Mouse (Mus musculus): ENCODE measurements at regions not wholly inside any gene's neighbourhood (a gene's known extent, or its start where the extent isn't known, plus 50 kb on each side); places are given as distances from the start of the nearest gene placed in this dataset.
"Not testable (repeated sequence)": the region's sequence is repeated elsewhere in the genome, so short reads cannot be mapped to it uniquely, and the experiment has no call there.

- DNase-seq (ENCODE audit: low read depth), result no peak
Observed at GRCm38 (mm10) chr10:118049330-118049729, 92.3 kb upstream of the Mdm1 start.

- peak; percentile 32 for DNase-seq (ENCODE audit: low read depth)
Observed at GRCm38 (mm10) chr10:118050152-118050641, 91.4 kb upstream of the Mdm1 start.

- DNase-seq (ENCODE audit: low read depth), result peak; percentile 57
Observed at GRCm38 (mm10) chr10:118052042-118052441, 89.6 kb upstream of the Mdm1 start.

DNA sequence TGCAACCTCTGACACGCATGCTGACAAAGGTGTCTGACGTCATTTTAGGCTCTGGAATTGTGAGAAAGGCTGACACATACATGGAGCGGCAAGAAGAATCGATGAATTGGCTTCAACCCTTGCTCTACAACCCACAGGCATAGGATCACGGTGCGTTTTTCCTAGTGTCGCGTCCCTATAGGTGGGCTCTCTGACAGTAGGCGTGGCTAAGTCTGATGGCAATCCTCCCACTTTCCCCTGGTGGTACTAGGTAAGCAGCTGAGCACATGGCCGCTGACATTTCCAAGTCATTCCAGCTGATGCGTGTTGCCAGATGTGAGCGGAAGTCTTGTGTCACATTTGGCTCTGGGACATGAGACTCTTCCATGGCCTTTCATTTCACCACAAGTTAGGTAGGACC lies 89.1 kb upstream of the Mdm1 start:
- DNase-seq (ENCODE audit: low read depth), result peak; percentile 28

DNA sequence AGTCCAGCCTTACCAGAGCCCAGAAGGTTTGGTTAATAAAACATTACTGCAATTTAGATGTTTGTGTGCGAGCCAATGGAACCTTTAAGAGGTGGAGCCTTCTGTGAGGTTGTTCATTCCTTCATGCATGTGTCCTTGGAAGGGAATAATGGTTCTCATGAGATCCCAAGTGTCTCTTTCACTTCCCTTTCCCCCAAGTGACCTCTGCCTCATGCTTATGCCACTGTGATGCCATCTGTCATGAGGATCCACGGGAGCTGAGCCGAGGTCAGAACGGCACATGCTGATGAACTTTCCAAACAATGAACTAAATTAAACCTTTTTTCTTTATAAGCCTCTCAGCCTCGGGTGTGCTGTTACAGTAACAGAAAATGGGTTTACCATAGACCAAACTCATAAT lies 88.6 kb upstream of the Mdm1 start:
- no peak for DNase-seq (ENCODE audit: low read depth)

GRCm38 (mm10) chr10:118056789-118057271 lies 84.8 kb upstream of the Mdm1 start:
- no peak for DNase-seq (ENCODE audit: low read depth)

GRCm38 (mm10) chr10:118057516-118057915 lies 84.1 kb upstream of the Mdm1 start:
- DNase-seq (ENCODE audit: low read depth), result no peak

DNA sequence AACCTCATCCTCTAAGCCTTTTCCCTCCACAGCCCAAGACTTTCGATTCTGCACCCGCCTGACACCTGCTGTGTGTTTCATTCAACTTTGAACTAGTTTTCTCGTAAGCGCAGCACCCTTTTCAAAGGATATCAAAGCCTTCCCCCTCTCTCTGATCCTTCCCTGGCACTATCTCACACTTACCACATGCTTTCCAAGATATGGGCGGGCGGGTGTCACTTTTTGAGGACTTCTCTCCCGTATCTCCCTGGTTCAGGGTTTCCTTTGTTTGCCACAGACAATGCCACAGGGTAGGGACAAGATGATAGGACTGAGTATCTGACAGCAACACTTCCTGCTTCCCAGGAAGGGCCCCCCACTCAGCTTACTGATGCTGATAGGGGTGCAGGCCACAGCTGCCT lies 76.8 kb upstream of the Mdm1 start:
- no peak for DNase-seq (ENCODE audit: low read depth)

DNA sequence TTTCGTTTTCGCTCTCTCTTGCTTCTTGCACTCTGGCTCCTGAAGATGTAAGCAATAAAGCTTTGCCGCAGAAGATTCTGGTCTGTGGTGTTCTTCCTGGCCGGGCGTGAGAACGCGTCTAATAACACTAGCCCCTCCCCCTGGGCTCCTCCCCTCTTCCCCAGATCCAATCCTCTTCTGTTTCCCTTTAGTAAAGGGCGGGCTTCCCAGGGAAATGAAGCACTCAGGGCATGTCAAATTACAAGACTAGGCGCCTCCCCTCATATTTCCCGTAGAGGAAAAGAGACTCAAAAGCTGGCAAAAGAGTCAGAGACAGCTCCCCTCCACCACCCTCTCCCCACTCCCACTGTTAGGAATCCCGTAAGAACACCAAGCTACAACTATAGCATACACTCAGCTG lies 65.3 kb upstream of the Mdm1 start:
- DNase-seq (ENCODE audit: low read depth), result not testable (repeated sequence)

- DNase-seq (ENCODE audit: low read depth), result no peak
Observed at GRCm38 (mm10) chr10:118081636-118082166, 59.9 kb upstream of the Mdm1 start.

DNA sequence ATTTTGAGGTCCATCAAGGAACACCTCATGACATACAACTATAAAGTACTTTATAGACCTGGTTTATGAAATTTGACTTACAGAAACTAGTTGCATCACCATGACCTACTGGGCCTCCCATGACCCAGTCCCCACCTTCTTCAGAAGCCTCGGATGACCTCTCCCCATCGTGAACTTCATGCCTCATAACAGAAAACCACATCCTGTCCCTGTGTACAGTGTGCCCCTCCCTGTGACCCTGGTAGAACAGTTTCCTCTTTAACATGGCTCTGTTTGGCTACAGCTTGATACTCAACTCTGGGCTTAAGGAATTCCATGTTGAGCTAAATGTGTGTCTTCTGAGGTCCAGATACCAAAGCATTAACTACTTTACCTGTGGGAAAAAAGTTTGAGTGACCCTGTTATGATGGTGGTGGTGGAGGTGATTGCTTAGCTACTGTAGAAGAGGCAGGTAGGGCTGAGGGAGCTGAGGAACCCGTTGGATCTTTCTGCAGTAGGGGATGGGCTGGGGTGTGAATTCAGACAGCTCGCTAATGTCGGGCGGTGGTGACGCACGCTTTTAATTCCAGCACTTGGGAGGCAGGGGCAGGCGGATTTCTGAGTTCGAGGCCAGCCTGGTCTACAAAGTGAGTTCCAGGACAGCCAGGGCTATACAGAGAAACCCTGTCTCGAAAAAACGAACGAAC lies 58.4 kb upstream of the Mdm1 start:
- no peak for DNase-seq (ENCODE audit: low read depth)

DNA sequence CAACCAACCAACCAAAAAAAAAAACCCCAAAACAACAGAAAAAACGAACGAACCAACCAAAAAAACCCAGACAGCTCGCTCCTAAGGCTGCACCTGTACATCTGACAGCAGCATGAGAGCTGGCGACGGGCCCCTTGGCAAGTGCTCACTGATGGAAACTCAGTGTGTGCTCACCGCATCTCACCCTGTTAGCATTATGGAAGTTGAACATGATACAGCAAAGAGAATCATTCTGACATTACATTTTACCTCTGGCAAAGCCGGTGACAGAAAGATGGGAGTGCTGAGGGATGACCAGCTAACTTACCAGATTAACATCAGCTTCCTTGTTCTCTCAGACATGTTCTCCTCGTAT lies 57.9 kb upstream of the Mdm1 start:
- DNase-seq (ENCODE audit: low read depth), result no peak

- DNase-seq (ENCODE audit: low read depth), result no peak
Observed at GRCm38 (mm10) chr10:118085046-118085983, 56.3 kb upstream of the Mdm1 start.

DNA sequence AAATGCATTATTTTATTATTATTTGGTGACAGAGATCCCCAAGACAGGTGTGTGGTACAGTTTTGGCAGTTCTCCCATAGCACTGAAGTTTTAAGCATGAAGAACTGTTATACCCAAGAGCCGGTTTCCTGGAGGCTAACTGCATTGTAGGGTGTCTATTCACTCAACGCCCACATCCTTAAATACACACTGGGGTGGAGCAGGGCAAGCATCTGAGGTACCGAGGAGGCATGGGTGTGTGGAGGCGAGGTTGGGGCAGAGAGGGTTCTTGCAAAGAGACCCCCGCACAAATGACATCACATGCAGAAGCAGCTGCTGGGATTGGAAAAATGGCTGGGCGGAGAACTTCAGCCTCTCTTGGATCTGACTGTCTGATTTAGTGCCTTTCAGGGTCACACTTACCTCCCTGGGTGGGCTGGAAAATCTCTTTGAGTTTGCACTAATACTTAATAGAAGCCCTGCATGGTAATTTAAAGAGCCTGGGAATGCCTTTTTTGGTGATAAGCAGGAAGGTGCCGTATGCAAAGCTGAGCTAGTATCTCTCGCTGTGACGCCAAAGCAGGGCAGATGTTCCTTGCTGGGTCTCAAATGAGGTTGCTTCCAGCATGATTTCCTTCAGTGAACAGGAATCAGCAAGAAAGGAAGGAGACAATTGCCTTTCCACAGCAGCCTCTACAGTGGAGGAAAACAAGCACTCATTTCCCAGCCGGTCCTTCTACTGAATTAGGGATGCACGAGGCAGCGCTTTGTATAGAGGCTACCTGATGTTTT lies 53.9 kb upstream of the Mdm1 start:
- no peak for DNase-seq (ENCODE audit: low read depth)

- DNase-seq (ENCODE audit: low read depth), result no peak
Observed at GRCm38 (mm10) chr10:118088499-118088898, 53.1 kb upstream of the Mdm1 start.

DNA sequence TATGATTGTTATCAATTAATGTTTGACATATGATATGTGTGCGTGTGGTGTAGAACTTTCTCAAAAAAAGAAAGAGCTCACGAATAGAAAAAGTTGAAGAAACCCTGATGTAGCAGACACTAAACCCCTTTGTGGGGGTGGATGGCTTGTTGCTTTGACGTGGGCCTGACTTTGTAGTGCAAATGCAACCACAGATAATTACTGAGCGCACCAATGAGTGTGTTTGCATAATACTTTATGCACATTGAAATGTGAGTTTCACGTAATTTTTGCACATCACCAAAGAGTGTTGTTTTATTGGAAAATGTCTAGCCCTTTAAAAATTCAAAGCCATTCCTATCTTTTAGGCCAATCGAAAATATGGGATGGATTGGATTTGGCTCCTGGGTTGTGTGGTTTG lies 51.7 kb upstream of the Mdm1 start:
- no peak for DNase-seq (ENCODE audit: low read depth)

GRCm38 (mm10) chr10:118091476-118091875 lies 50.1 kb upstream of the Mdm1 start:
- DNase-seq (ENCODE audit: low read depth), result no peak

All from c-Kit-positive CD71-negative TER-119-negative erythroid progenitor cells, embryonic 14.5 days (primary cell).